Mouse (Mus musculus) liver, embryonic 14.5 days (tissue): ENCODE data around the gene Gapt. TPM values are rescaled to one million over a fixed set of nuclear protein-coding genes. Genes with fewer than 3 reads are reported as not detected.

Source experiments
- ATAC-seq: fragments of 200-750 bp; cut with Nextera tagmentation; 2 replicates; pipeline ENCODE4 v1.8.0; 2017; ENCODE audit warnings: moderate number of reproducible peaks, mild to moderate bottlenecking, moderate library complexity; ENCODE audit not compliant: insufficient read depth
- DNase-seq, 3 experiments: peaks; one replicate each; pipeline ENCODE4 v3.0.0-alpha.2; 2012 to 2013; ENCODE audit warnings: low read depth in 3 of 3, low spot score in 3 of 3
- H3K27ac ChIP-seq: fragments of 300-500 bp; sonication (generic); 2 replicates; pipeline ENCODE4 v1.5.1; 2014; ENCODE audit warnings: moderate library complexity, mild to moderate bottlenecking, control low read depth, inconsistent platforms
- H3K27me3 ChIP-seq: fragments of 300-500 bp; sonication (generic); 2 replicates; pipeline ENCODE4 v1.6.1; 2014; ENCODE audit warnings: mild to moderate bottlenecking, low read length, moderate library complexity; ENCODE audit not compliant: control insufficient read depth, insufficient read depth
- H3K36me3 ChIP-seq: fragments of 300-500 bp; sonication (generic); replicated peaks from 2 replicates; pipeline ENCODE4 v1.6.1; 2014; ENCODE audit warnings: low read depth; ENCODE audit not compliant: control insufficient read depth, insufficient read depth
- H3K4me1 ChIP-seq, 2 experiments: fragments of 200-500 bp in 1 of 2; fragments of 300-500 bp in 1 of 2; sonication (generic) in 1 of 2; replicated peaks; 2 replicates each; pipeline ENCODE4 v1.6.1; 2012 to 2014; ENCODE audit warnings: antibody characterized with exemption in 1 of 2, inconsistent platforms in 1 of 2, low read length in 1 of 2; ENCODE audit not compliant: control insufficient read depth in 2 of 2, insufficient read depth in 2 of 2
- H3K4me2 ChIP-seq: fragments of 300-500 bp; sonication (generic); 2 replicates; pipeline ENCODE4 v1.6.1; 2014; ENCODE audit warnings: low read depth, mild to moderate bottlenecking, control low read depth, moderate library complexity
- H3K4me3 ChIP-seq, 2 experiments: fragments of 200-500 bp in 1 of 2; fragments of 300-500 bp in 1 of 2; sonication (generic) in 1 of 2; 2 replicates each; pipeline ENCODE4 v1.5.1; 2012 to 2014; ENCODE audit warnings: low read depth in 2 of 2, low read length in 2 of 2, mild to moderate bottlenecking in 2 of 2, control low read depth in 1 of 2, inconsistent platforms in 1 of 2, moderate library complexity in 1 of 2; ENCODE audit not compliant: insufficient read depth in 1 of 2
- H3K9ac ChIP-seq: fragments of 300-500 bp; sonication (generic); replicated peaks from 2 replicates; pipeline ENCODE4 v1.6.1; 2014; ENCODE audit warnings: mild to moderate bottlenecking, control low read depth, moderate library complexity
- H3K9me3 ChIP-seq: fragments of 300-500 bp; sonication (generic); 2 replicates; pipeline ENCODE4 v1.6.1; 2016; ENCODE audit warnings: low read length, mixed read lengths; ENCODE audit not compliant: control insufficient read depth
- CTCF ChIP-seq: IDR thresholded peaks from 2 replicates; pipeline ENCODE4 v1.5.1; 2016; ENCODE audit warnings: antibody characterized with exemption, low read depth, control low read depth
- EP300 ChIP-seq: IDR thresholded peaks from 2 replicates; pipeline ENCODE4 v1.6.1; 2016; ENCODE audit warnings: antibody characterized with exemption, low read depth
- WGBS: fragments of 180-500 bp; shearing (Covaris S2); extraction: QIAGEN DNeasy Blood & Tissue Kit; methylation state at CpG from one replicate; pipeline ENCODE4 v1.1.7; 2014; ENCODE audit not compliant: insufficient replicate concordance; 5-methylcytosine and 5-hydroxymethylcytosine counted together
- polyA plus RNA-seq, 2 experiments: library from polyadenylated mRNA; depleted of rRNA in 1 of 2; stranded (reverse) in 1 of 2; unstranded in 1 of 2; fragments of >200 nt; fragmentation: Nextera tagmentation in 1 of 2; extraction: Ambion mirVana in 1 of 2; gene quantifications; 2 replicates each; pipeline versions ENCODE4 v1.2.1 to v1.2.3; 2012 to 2014

The Gapt gene
- polyA plus RNA-seq, 2 experiments, result 1.9 to 2.8 TPM

DNA sequence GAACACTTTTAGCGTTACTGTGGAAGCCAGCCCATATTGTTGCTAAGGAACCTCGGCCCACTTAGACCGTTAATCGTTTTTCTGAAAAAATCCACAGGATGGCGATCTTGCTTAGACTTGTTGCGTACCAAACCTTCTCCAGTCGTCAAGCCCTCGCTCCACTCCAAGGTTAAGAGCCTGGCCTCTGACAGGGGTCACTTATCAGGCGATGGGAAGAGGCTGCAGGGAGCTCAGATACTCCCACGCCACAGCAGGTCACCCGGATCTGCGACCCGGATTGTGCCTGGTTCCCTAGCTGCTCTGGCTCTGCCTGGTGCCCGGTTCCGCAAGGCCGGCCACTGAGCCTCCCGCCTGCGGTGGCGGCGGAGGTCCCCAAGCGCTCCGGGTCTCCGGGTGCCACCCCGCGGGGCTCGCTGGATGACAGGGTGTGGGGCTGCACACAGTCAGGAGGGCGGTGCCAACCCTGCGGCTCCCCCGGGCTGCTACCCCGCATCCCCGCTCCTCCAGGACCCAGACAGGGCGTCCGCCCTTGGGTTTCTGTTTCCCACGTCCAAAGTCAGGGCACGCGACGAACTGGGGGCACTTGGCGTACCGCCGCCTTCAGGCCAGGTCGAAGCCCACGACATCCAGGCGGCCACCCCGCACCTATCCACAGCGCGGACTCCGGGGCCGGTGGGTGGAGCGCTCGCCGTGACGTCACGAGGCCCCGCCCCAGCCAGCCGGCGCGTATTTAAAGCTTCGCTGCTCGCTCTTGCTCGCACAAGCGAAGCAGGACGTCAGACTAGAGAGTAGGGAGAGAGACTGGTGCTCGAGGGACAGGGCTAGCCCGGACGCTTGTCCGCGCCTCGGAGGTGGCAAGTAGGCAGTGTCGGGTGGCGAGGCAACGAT, 37.5 kb upstream of the Gapt start, which contains the start of gene Plk2:
Plk2 (plus strand) TSS at position 756 of the 888 bp plus-strand sequence.
- Histone ChIP-seq H3K4me1 (peaks cover 2 to 3% of the 10 kb centered on the region in 2 experiments; a peak in 2 of 4 replicates), H3K27me3 (peaks cover 32% of the 10 kb centered on the region), H3K9me3 (no peaks in the 10 kb centered on the region), H3K36me3 (no peaks in the 10 kb centered on the region), H3K4me3 (peak within 1 kb of the TSS; percentile 54 to 55), H3K4me2 (peak within 1 kb of the TSS; percentile 70), H3K27ac (no peak within 1 kb of the TSS), H3K9ac (no peak within 1 kb of the TSS)
- DNase-seq (peak; percentile 39 to 43 (median 41)), ATAC-seq (peak; percentile 86)
- TF ChIP-seq EP300 (no peak), CTCF (peak; percentile 47)
- WGBS, result under 1% methylated on average over 70 of the region's 71 CpGs

DNA sequence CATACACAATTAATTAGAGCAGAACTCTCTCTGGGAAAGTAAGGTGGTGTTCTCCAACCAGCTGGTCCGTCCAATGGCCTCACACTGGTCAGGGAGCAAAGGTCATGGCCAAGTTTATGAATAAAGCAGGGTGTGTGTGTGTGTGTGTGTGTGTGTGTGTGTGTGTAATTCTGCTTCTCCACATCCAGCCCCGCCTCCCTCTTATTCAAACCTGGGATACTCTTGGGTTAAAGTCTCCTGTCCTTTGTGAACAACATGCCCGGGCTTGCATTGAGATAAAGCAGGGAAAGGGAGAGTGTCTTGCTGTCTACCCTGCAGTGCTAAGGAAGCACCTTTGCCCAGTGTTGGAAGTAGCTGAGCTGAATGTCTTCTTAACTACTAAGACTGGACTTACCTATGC, 35.6 kb upstream of the Gapt start:
- Histone ChIP-seq H3K27ac (no peak overlapping the region), H3K36me3 (no peaks in the 10 kb centered on the region), H3K9me3 (no peaks in the 10 kb centered on the region), H3K4me1 (peaks cover 2 to 3% of the 10 kb centered on the region in 2 experiments; a peak in 2 of 4 replicates), H3K9ac (no peak overlapping the region), H3K4me2 (no peak overlapping the region), H3K4me3 (no peak overlapping the region), H3K27me3 (peaks cover 32% of the 10 kb centered on the region)
- DNase-seq, result no peak
- ATAC-seq, result no peak
- TF ChIP-seq CTCF, result no peak
- TF ChIP-seq EP300, result no peak
- WGBS, result 24% methylated on average over 3 of the region's 3 CpGs

DNA sequence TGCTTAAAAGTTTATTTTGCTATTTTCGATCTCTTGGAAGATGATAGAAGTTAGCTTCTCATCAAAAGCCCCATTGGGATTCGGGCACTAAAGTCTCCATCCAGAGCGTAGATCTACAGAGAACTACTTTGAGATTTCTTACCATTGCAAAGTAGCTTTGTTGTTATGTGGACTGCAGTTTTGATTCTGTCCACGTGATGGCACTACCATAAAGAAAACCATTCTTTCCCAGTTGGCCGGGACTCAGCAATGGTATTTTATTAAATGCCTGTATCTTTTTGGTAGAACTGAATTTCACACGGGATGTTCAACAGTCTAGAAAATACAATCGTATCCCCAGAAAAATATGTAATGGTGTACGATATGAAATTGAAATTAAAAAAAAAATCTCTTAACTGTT, 35.2 kb upstream of the Gapt start:
- TF ChIP-seq EP300, result no peak
- peak; percentile 53 for TF ChIP-seq CTCF
- no peak overlapping the region for H3K4me2 ChIP-seq
- 10% methylated on average over 8 of the region's 8 CpGs for WGBS
- H3K9ac ChIP-seq, result no peak overlapping the region
- DNase-seq (no peak), ATAC-seq (no peak)
- H3K27me3 ChIP-seq, result peaks cover 32% of the 10 kb centered on the region
- H3K4me1 ChIP-seq, result peaks cover 2 to 3% of the 10 kb centered on the region in 2 experiments; a peak in 2 of 4 replicates
- H3K36me3 ChIP-seq, result no peaks in the 10 kb centered on the region
- H3K27ac ChIP-seq, result no peak overlapping the region
- no peaks in the 10 kb centered on the region for H3K9me3 ChIP-seq
- no peak overlapping the region for H3K4me3 ChIP-seq

DNA sequence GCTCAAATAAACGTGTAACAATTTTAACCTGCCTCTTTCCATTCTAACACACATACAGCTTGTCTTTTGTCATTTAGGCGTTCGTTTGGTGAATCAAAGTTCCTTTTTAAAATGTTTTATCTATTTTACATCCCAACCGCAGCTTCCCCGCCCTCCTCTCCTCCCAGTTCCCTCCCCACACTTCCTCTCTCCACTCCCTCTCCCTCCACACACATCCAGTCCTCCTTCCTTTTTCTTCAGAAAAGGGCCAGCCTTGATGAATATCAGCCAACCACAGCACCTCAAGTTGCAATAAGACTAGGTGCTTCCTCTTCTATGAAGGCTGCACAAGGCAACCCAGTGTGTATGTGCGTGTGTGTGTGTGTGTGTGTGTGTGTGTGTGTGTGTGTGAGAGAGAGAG, 27.5 kb upstream of the Gapt start:
- no peaks in the 10 kb centered on the region for H3K36me3 ChIP-seq
- no peaks in the 10 kb centered on the region for H3K9me3 ChIP-seq
- TF ChIP-seq CTCF, result no peak
- TF ChIP-seq EP300, result no peak
- no peak for DNase-seq
- H3K4me1 ChIP-seq, result no peaks in the 10 kb centered on the region
- no peak for ATAC-seq
- H3K4me3 ChIP-seq, result no peak overlapping the region
- H3K27me3 ChIP-seq, result no peaks in the 10 kb centered on the region
- no peak overlapping the region for H3K9ac ChIP-seq
- no peak overlapping the region for H3K4me2 ChIP-seq
- no peak overlapping the region for H3K27ac ChIP-seq
- WGBS, result 17% methylated on average over 6 of the region's 6 CpGs

DNA sequence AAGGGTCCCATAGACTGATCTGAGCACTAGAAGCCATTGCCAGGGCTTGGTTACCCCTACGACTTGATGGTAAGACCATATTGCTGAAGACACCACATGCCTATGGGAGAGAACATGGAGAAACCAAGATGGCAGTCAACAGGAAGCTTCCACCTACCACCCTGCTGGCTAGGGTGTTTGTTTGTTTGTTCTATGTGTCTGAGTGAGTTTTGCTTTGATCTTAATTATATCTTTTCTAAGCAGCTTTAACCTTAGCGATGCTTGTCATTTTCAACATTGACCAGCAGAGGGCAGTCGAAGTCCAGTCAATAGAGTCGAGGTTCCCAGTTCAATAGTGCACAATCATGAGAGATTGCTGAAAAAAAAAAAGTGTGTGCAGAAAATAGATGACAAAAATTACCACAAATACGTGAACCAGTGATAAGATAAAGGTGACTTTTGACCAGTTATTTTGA, 25.5 kb upstream of the Gapt start:
- DNase-seq (no peak), ATAC-seq (no peak)
- Histone ChIP-seq H3K27me3 (no peaks in the 10 kb centered on the region), H3K36me3 (no peaks in the 10 kb centered on the region), H3K4me3 (no peak overlapping the region), H3K9ac (no peak overlapping the region), H3K9me3 (no peaks in the 10 kb centered on the region), H3K27ac (no peak overlapping the region), H3K4me1 (no peaks in the 10 kb centered on the region), H3K4me2 (no peak overlapping the region)
- 17% methylated on average over 5 of the region's 5 CpGs for WGBS
- TF ChIP-seq CTCF (peak; percentile 70), EP300 (no peak)
